Mouse (Mus musculus) heart, adult 2 months (tissue): ENCODE data around the gene Pprc1. TPM values are rescaled to one million over a fixed set of nuclear protein-coding genes. Genes with fewer than 3 reads are reported as not detected.
A peak's percentile ranks its signal among the peaks of the same experiment; 100 is the strongest.

Experiments
- DNase-seq, 2 experiments: peaks; one replicate each; pipeline ENCODE4 v3.0.0; 2021
- H3K27ac ChIP-seq: fragments of 200-600 bp; 2 replicates; pipeline ENCODE4 v1.8.1; 2022
- H3K27me3 ChIP-seq: fragments of 200-500 bp; 2 replicates; pipeline ENCODE4 v1.6.1; 2012; ENCODE audit warnings: mild to moderate bottlenecking, low read length, inconsistent platforms, mixed read lengths; ENCODE audit not compliant: control insufficient read depth, insufficient read depth
- H3K36me3 ChIP-seq: fragments of 200-500 bp; 2 replicates; pipeline ENCODE4 v1.6.1; 2012; ENCODE audit warnings: low read length, inconsistent platforms; ENCODE audit not compliant: control insufficient read depth, insufficient read depth
- H3K4me1 ChIP-seq: fragments of 200-500 bp; 2 replicates; pipeline ENCODE4 v1.6.1; 2011; ENCODE audit warnings: low read length; ENCODE audit not compliant: control insufficient read depth, insufficient read depth
- H3K4me3 ChIP-seq: fragments of 200-600 bp; 2 replicates; pipeline ENCODE4 v1.8.1; 2022
- H3K79me2 ChIP-seq: fragments of 200-500 bp; replicated peaks from 2 replicates; pipeline ENCODE4 v1.6.1; 2012; ENCODE audit warnings: mild to moderate bottlenecking, inconsistent platforms, low read length, moderate library complexity, mixed read lengths; ENCODE audit not compliant: control insufficient read depth, insufficient read depth
- H3K9ac ChIP-seq: fragments of 200-500 bp; 2 replicates; pipeline ENCODE4 v1.6.1; 2012; ENCODE audit warnings: low read depth, mild to moderate bottlenecking, control low read depth, inconsistent platforms, low read length, mixed read lengths
- CTCF ChIP-seq: fragments of 200-600 bp; IDR thresholded peaks from 2 replicates; pipeline ENCODE4 v1.8.1; 2022; ENCODE audit warnings: antibody characterized with exemption, mild to moderate bottlenecking, moderate library complexity
- EP300 ChIP-seq: fragments of 200-500 bp; IDR thresholded peaks from 2 replicates; pipeline ENCODE4 v1.6.1; 2011; ENCODE audit warnings: low read depth, low read length, control low read depth; ENCODE audit not compliant: insufficient read depth
- POLR2A ChIP-seq: fragments of 200-500 bp; IDR thresholded peaks from 2 replicates; pipeline ENCODE4 v1.6.1; 2011; ENCODE audit warnings: mild to moderate bottlenecking, low read depth, low read length, control low read depth; ENCODE audit not compliant: insufficient read depth
- WGBS: fragments of 180-500 bp; shearing (Covaris S2); methylation state at CpG from one replicate; pipeline ENCODE4 v1.1.7; 2018; 5-methylcytosine and 5-hydroxymethylcytosine counted together
- intact Hi-C: fragments of 180-260 bp; cut with DNase I; formaldehyde crosslinking; loops from one replicate; pipeline ENCODE4 v1.15.1; 2025
- polyA plus RNA-seq: library from polyadenylated mRNA; depleted of rRNA; stranded (reverse); fragments of >200 nt; gene quantifications from 2 replicates; pipeline ENCODE4 v1.2.3, GENCODE M21; 2012
- total RNA-seq, 2 experiments: library from RNA; stranded (reverse); gene quantifications; 2 replicates each; pipeline ENCODE4 v1.2.3; 2021

Pprc1 gene
- total and polyA plus RNA-seq, 3 experiments: 11.7 to 18.3 (median 15.0) TPM

- peak overlapping the region; percentile 19; the same call in 1 of the 2 replicates for H3K4me3 ChIP-seq
- intact Hi-C loops: loop anchor here (5.0 kb wide), 1 partner anchor 39 kb away; the partner anchor contains the start of gene Hps6
- H3K27ac ChIP-seq: peak overlapping the region; percentile 65
- TF ChIP-seq POLR2A (no peak), CTCF (no peak), EP300 (no peak)
- H3K9ac ChIP-seq: peak overlapping the region; percentile 46
- H3K27me3 ChIP-seq: no peaks in the 10 kb centered on the region
- 21% methylated on average over 7 of the region's 7 CpGs for WGBS
- peaks cover 35% of the 10 kb centered on the region for H3K4me1 ChIP-seq
- peaks cover 7% of the 10 kb centered on the region for H3K79me2 ChIP-seq
- peak; percentile 34 to 37 for DNase-seq
- H3K36me3 ChIP-seq: peaks cover 13% of the 10 kb centered on the region
These were observed 3.3 kb upstream of the Pprc1 start for GRCm38 (mm10) chr19:46041299-46041932.

DNA sequence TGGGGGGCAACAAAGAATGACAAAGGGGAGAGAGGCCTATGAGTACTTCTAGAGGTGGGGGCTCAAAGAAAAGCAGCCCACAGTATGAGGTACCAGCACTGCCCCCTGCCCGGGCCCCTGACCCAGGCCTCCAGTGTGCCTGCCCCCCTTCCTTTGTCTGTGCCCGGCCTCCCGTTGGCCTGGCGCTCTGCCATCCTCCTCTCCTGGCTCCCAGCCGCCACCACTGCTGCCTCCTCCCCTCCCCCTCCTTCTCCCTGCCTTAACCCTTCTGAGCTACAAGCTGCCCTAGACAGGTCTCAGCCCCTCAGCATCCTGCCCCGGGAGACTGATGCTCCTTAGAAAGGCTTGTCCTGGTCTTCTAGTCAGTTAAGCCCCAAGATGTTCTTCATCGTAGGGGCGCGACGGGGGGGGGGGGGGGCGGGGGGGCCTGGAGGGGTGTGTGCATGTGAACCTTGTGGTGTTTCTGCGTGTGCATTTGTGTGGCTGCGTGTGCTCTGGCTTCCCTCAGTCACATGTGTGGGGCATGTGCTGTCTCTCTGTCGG lies 2.7 kb upstream of the Pprc1 start:
- Histone ChIP-seq H3K4me1 (peaks cover 35% of the 10 kb centered on the region), H3K4me3 (peak overlapping the region; percentile 20; the same call in 1 of the 2 replicates), H3K36me3 (peaks cover 13% of the 10 kb centered on the region), H3K79me2 (peaks cover 7% of the 10 kb centered on the region), H3K27ac (peak overlapping the region; percentile 65), H3K9ac (peak overlapping the region; percentile 46), H3K27me3 (no peaks in the 10 kb centered on the region)
- intact Hi-C loops: loop anchor here (5.0 kb wide), 1 partner anchor 40 kb away; the partner anchor contains the start of gene Hps6
- TF ChIP-seq CTCF: no peak
- no peak for TF ChIP-seq EP300
- no peak for TF ChIP-seq POLR2A
- peak; percentile 84 to 86 for DNase-seq
- 2% methylated on average over 12 of the region's 14 CpGs for WGBS

- Histone ChIP-seq H3K4me1 (peaks cover 29% of the 10 kb centered on the region), H3K4me3 (peak overlapping the region; percentile 20; the same call in 1 of the 2 replicates), H3K27ac (peak overlapping the region; percentile 65), H3K27me3 (no peaks in the 10 kb centered on the region), H3K79me2 (peaks cover 7% of the 10 kb centered on the region; the same call in 1 of the 2 replicates), H3K36me3 (peaks cover 13% of the 10 kb centered on the region), H3K9ac (peak overlapping the region; percentile 21)
- peak; percentile 39 to 44 for DNase-seq
- intact Hi-C loops: loop anchor here (5.0 kb wide), 1 partner anchor 40 kb away; the partner anchor contains the start of gene Hps6
- TF ChIP-seq EP300 (no peak), CTCF (no peak), POLR2A (0 out of 2 replicates have a peak, but pooled peaks have one; percentile 14)
- 8% methylated on average over 6 of the region's 6 CpGs for WGBS
These were observed 2.1 kb upstream of the Pprc1 start for GRCm38 (mm10) chr19:46042476-46043011.

DNA sequence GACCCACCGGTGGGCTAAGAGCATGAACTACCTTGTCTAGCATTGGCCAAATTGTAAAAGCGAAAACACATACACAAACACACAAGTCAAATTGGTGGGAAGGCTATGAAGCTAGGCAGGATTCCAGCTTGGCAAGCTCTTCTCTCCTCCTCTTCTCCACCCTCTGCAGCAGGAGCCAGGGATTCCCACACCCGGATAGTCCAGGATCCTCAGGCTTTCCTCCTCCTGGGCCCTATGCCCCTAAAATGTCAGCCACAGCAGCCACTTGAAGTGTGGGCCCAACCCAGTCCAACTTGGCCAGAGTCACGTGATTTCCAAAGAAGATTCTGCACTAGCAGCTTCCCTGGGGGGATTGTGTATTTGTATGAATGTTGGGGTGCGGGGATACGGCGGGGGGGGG lies 1.3 kb upstream of the Pprc1 start:
- DNase-seq: peak; percentile 54 to 61
- Histone ChIP-seq H3K9ac (no peak overlapping the region), H3K4me3 (no peak overlapping the region; the same call in 1 of the 2 replicates), H3K27ac (peak overlapping the region; percentile 98; the same call in 1 of the 2 replicates), H3K79me2 (peaks cover 7% of the 10 kb centered on the region; the same call in 1 of the 2 replicates), H3K36me3 (peaks cover 13% of the 10 kb centered on the region), H3K27me3 (no peaks in the 10 kb centered on the region), H3K4me1 (peaks cover 29% of the 10 kb centered on the region)
- no peak for TF ChIP-seq POLR2A
- TF ChIP-seq EP300: no peak
- no peak for TF ChIP-seq CTCF
- 36% methylated on average over 7 of the region's 7 CpGs for WGBS
- intact Hi-C loops: loop anchor here (5.0 kb wide), 1 partner anchor 41 kb away; the partner anchor contains the start of gene Hps6

- Histone ChIP-seq H3K4me3 (peak within 1 kb of the TSS; percentile 76), H3K36me3 (peaks cover 13% of the 10 kb centered on the region), H3K27ac (peak within 1 kb of the TSS; percentile 98), H3K27me3 (no peaks in the 10 kb centered on the region), H3K79me2 (peaks cover 7% of the 10 kb centered on the region; the same call in 1 of the 2 replicates), H3K4me1 (peaks cover 24% of the 10 kb centered on the region), H3K9ac (peak within 1 kb of the TSS; percentile 96)
- 1% methylated on average over 81 of the region's 84 CpGs for WGBS
- TF ChIP-seq POLR2A (peak; percentile 90), EP300 (no peak)
- intact Hi-C loops: loop anchor here (5.0 kb wide), 1 partner anchor 43 kb away; the partner anchor contains the start of gene Hps6
- peak; percentile 91 to 93 for DNase-seq
These were observed 458 bp downstream of the Pprc1 start, which contains the start of gene Ldb1 for GRCm38 (mm10) chr19:46044993-46045695. Gene Ldb1, minus strand, starts transcription at chr19:46045214.
